Mouse (Mus musculus) MEL (cell line): ENCODE results near the gene Csnk2a2. TPM values are rescaled to one million over a fixed set of nuclear protein-coding genes. Genes with fewer than 3 reads are reported as not detected.

Experiments
- DNase-seq: peaks from one replicate; pipeline ENCODE4 v3.0.0; 2011; ENCODE audit warnings: low read depth, low spot score
- H3K27ac ChIP-seq: 2 replicates; pipeline ENCODE4 v1.5.1; 2012; ENCODE audit warnings: low read depth, mild to moderate bottlenecking, control low read depth, low read length, moderate library complexity; ENCODE audit not compliant: control insufficient read depth
- H3K27me3 ChIP-seq, 2 experiments: fragments of 150-350 bp in 1 of 2; sonication (generic) in 1 of 2; 2 replicates each; pipeline ENCODE4 v1.6.1; 2012; ENCODE audit warnings: low read length in 2 of 2, mild to moderate bottlenecking in 2 of 2, improper control_type of control experiment in 1 of 2, moderate library complexity in 1 of 2; ENCODE audit not compliant: insufficient read depth in 2 of 2, control insufficient read depth in 1 of 2
- H3K36me3 ChIP-seq, 2 experiments: 2 replicates each; pipeline ENCODE4 v1.6.1; 2012 to 2014; ENCODE audit warnings: low read length in 2 of 2, improper control_type of control experiment in 1 of 2, inconsistent platforms in 1 of 2, mild to moderate bottlenecking in 1 of 2; ENCODE audit not compliant: insufficient read depth in 2 of 2, control insufficient read depth in 1 of 2
- H3K4me1 ChIP-seq, 2 experiments: fragments of 150-350 bp in 1 of 2; sonication (generic) in 1 of 2; 2 replicates each; pipeline ENCODE4 v1.6.1; 2012; ENCODE audit warnings: low read length in 2 of 2, improper control_type of control experiment in 1 of 2, mild to moderate bottlenecking in 1 of 2; ENCODE audit not compliant: insufficient read depth in 2 of 2, control insufficient read depth in 1 of 2
- H3K4me3 ChIP-seq, 2 experiments: fragments of 150-350 bp in 1 of 2; sonication (generic) in 1 of 2; 2 replicates each; pipeline ENCODE4 v1.5.1; 2012; ENCODE audit warnings: low read depth in 2 of 2, low read length in 2 of 2, mild to moderate bottlenecking in 2 of 2, moderate library complexity in 2 of 2, control low read depth in 1 of 2, improper control_type of control experiment in 1 of 2; ENCODE audit not compliant: control insufficient read depth in 1 of 2, insufficient read depth in 1 of 2
- H3K79me2 ChIP-seq: 2 replicates; pipeline ENCODE4 v1.6.1; 2012; ENCODE audit warnings: mild to moderate bottlenecking, low read length, moderate library complexity; ENCODE audit not compliant: control insufficient read depth, poor library complexity, insufficient read depth
- H3K9ac ChIP-seq: 2 replicates; pipeline ENCODE4 v1.6.1; 2012; ENCODE audit warnings: low read depth, mild to moderate bottlenecking, control low read depth, low read length, moderate library complexity; ENCODE audit not compliant: control insufficient read depth, poor library complexity, severe bottlenecking
- H3K9me3 ChIP-seq: fragments of 150-350 bp; sonication (generic); replicated peaks from 2 replicates; pipeline ENCODE4 v1.6.1; 2012; ENCODE audit warnings: mild to moderate bottlenecking, low read length, improper control_type of control experiment, moderate library complexity; ENCODE audit not compliant: insufficient read depth
- BHLHE40 ChIP-seq: IDR thresholded peaks from 2 replicates; pipeline ENCODE4 v1.6.1; 2012; ENCODE audit warnings: low read depth, mild to moderate bottlenecking, inconsistent platforms, low read length, improper control_type of control experiment, borderline replicate concordance
- CHD1 ChIP-seq: IDR thresholded peaks from 2 replicates; pipeline ENCODE4 v1.6.1; 2012; ENCODE audit warnings: low read depth, mild to moderate bottlenecking, inconsistent platforms, low read length, improper control_type of control experiment
- CHD2 ChIP-seq: IDR thresholded peaks from 2 replicates; pipeline ENCODE4 v1.6.1; 2011; ENCODE audit warnings: low read length, improper control_type of control experiment
- CTCF ChIP-seq, 3 experiments: IDR thresholded peaks in 2 of 3; conservative IDR thresholded peaks in 1 of 3; 2 replicates each; pipeline ENCODE4 v1.5.1; 2011 to 2012; ENCODE audit warnings: low read length in 3 of 3, low read depth in 2 of 3, mild to moderate bottlenecking in 2 of 3, improper control_type of control experiment in 1 of 3, inconsistent platforms in 1 of 3, mixed read lengths in 1 of 3, moderate library complexity in 1 of 3; ENCODE audit not compliant: control insufficient read depth in 1 of 3, insufficient read depth in 1 of 3, poor library complexity in 1 of 3, severe bottlenecking in 1 of 3
- ELF1 ChIP-seq: IDR thresholded peaks from 2 replicates; pipeline ENCODE4 v1.6.1; 2014; ENCODE audit warnings: low read depth, mild to moderate bottlenecking, inconsistent platforms, low read length, improper control_type of control experiment, moderate library complexity
- ETS1 ChIP-seq: IDR thresholded peaks from 2 replicates; pipeline ENCODE4 v1.6.1; 2012; ENCODE audit warnings: low read depth, mild to moderate bottlenecking, inconsistent platforms, low read length, improper control_type of control experiment, moderate library complexity
- GATA1 ChIP-seq: IDR thresholded peaks from 2 replicates; pipeline ENCODE4 v1.6.1; 2011; ENCODE audit warnings: low read depth, low read length, improper control_type of control experiment
- HCFC1 ChIP-seq: IDR thresholded peaks from 2 replicates; pipeline ENCODE4 v1.6.1; 2012; ENCODE audit warnings: low read depth, mild to moderate bottlenecking, inconsistent platforms, low read length, improper control_type of control experiment, moderate library complexity
- JUND ChIP-seq: IDR thresholded peaks from 2 replicates; pipeline ENCODE4 v1.6.1; 2011; ENCODE audit warnings: low read depth, mild to moderate bottlenecking, improper control_type of control experiment, low read length
- KAT2A ChIP-seq: conservative IDR thresholded peaks from 2 replicates; pipeline ENCODE4 v1.6.1; 2012; ENCODE audit warnings: low read depth, low read length, improper control_type of control experiment, inconsistent platforms
- MAFK ChIP-seq: IDR thresholded peaks from 2 replicates; pipeline ENCODE4 v1.6.1; 2011; ENCODE audit warnings: low read depth, mild to moderate bottlenecking, low read length, improper control_type of control experiment, borderline replicate concordance
- MAX ChIP-seq: IDR thresholded peaks from 2 replicates; pipeline ENCODE4 v1.6.1; 2011; ENCODE audit warnings: low read length, improper control_type of control experiment
- MAZ ChIP-seq: IDR thresholded peaks from 2 replicates; pipeline ENCODE4 v1.6.1; 2012; ENCODE audit warnings: low read depth, mild to moderate bottlenecking, inconsistent platforms, low read length, improper control_type of control experiment
- MEF2A ChIP-seq: IDR thresholded peaks from 2 replicates; pipeline ENCODE4 v1.6.1; 2014; ENCODE audit warnings: low read depth, mild to moderate bottlenecking, inconsistent platforms, low read length, improper control_type of control experiment; ENCODE audit not compliant: poor library complexity, insufficient replicate concordance, severe bottlenecking; ENCODE audit errors: extremely low read depth
- MYB ChIP-seq: IDR thresholded peaks from 2 replicates; pipeline ENCODE4 v1.6.1; 2011; ENCODE audit warnings: mild to moderate bottlenecking, low read depth, low read length, improper control_type of control experiment
- NELFE ChIP-seq: IDR thresholded peaks from 2 replicates; pipeline ENCODE4 v1.6.1; 2011; ENCODE audit warnings: low read depth, low read length, improper control_type of control experiment
- POLR2A ChIP-seq, 2 experiments: IDR thresholded peaks; 2 replicates each; pipeline ENCODE4 v1.6.1; 2011 to 2012; ENCODE audit warnings: low read length in 2 of 2, mild to moderate bottlenecking in 2 of 2, control low read depth in 1 of 2, improper control_type of control experiment in 1 of 2, low read depth in 1 of 2, moderate library complexity in 1 of 2; ENCODE audit not compliant: control insufficient read depth in 1 of 2, insufficient read depth in 1 of 2, poor library complexity in 1 of 2
- POLR2AphosphoS2 ChIP-seq: IDR thresholded peaks from 2 replicates; pipeline ENCODE4 v1.6.1; 2011; ENCODE audit warnings: low read length, improper control_type of control experiment
- SMC3 ChIP-seq: IDR thresholded peaks from 2 replicates; pipeline ENCODE4 v1.6.1; 2011; ENCODE audit warnings: low read depth, low read length, improper control_type of control experiment
- TCF12 ChIP-seq: IDR thresholded peaks from 2 replicates; pipeline ENCODE4 v1.6.1; 2014; ENCODE audit warnings: low read depth, mild to moderate bottlenecking, inconsistent platforms, low read length, improper control_type of control experiment, moderate library complexity
- UBTF ChIP-seq: IDR thresholded peaks from 2 replicates; pipeline ENCODE4 v1.6.1; 2012; ENCODE audit warnings: low read depth, mild to moderate bottlenecking, inconsistent platforms, low read length, improper control_type of control experiment, moderate library complexity, borderline replicate concordance; ENCODE audit not compliant: insufficient read depth
- USF1 ChIP-seq: IDR thresholded peaks from 2 replicates; pipeline ENCODE4 v1.6.1; 2014; ENCODE audit warnings: low read depth, mild to moderate bottlenecking, inconsistent platforms, low read length, improper control_type of control experiment, moderate library complexity
- USF2 ChIP-seq, 2 experiments: IDR thresholded peaks; 2 replicates each; pipeline ENCODE4 v1.6.1; 2011 to 2012; ENCODE audit warnings: improper control_type of control experiment in 2 of 2, low read length in 2 of 2, borderline replicate concordance in 1 of 2, inconsistent platforms in 1 of 2, low read depth in 1 of 2, mild to moderate bottlenecking in 1 of 2; ENCODE audit not compliant: insufficient read depth in 1 of 2
- ZC3H11A ChIP-seq: IDR thresholded peaks from 2 replicates; pipeline ENCODE4 v1.6.1; 2012; ENCODE audit warnings: low read depth, mild to moderate bottlenecking, inconsistent platforms, low read length, improper control_type of control experiment
- ZKSCAN1 ChIP-seq: IDR thresholded peaks from 2 replicates; pipeline ENCODE4 v1.6.1; 2012; ENCODE audit warnings: low read depth, mild to moderate bottlenecking, inconsistent platforms, low read length, improper control_type of control experiment, moderate library complexity
- ZNF384 ChIP-seq: IDR thresholded peaks from 2 replicates; pipeline ENCODE4 v1.6.1; 2012; ENCODE audit warnings: low read depth, mild to moderate bottlenecking, inconsistent platforms, low read length, improper control_type of control experiment
- polyA plus RNA-seq, 2 experiments: library from polyadenylated mRNA; stranded (reverse) in 1 of 2; unstranded in 1 of 2; fragments of >175 nt in 1 of 2; fragments of >200 nt in 1 of 2; gene quantifications; 2 replicates each; pipeline versions ENCODE4 v1.2.1 to v1.2.4; 2012; ENCODE audit warnings: low replicate concordance in 2 of 2, low read depth in 1 of 2; ENCODE audit not compliant: insufficient read length in 2 of 2, insufficient read depth in 1 of 2, missing spikeins in 1 of 2
- total RNA-seq: library from RNA; depleted of rRNA; stranded (reverse); fragments of 300-350 nt; gene quantifications from 2 replicates; pipeline ENCODE4 v1.2.3, GENCODE M21; 2012

Gene Csnk2a2
- total and polyA plus RNA-seq, 3 experiments: 44.0 to 121 TPM; not detected in 1

DNA sequence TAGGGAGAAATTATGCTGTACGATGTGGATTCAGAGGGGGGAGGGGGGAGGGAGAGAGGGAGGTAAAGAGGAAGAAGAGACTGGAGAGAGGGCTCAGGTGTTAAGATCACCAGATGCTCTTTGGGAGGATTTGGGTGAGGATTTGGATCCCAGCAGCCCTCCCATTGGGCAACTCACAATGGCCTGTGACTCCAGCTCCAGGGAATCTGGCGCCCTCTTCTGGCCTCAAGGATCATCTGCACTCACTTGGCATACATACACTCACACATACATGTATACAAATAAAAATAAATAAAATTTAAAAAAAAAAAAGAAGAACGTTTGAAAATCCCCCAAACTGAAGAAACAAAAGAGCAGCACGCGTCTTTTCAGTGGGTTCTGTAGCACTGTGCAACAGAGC is 16.4 kb upstream of the Csnk2a2 start (continued):
- TF ChIP-seq ZC3H11A: peak; percentile 16; the same call in 1 of the 2 replicates
- TF ChIP-seq JUND: no peak
- TF ChIP-seq MYB: no peak
- TF ChIP-seq USF1: no peak
- TF ChIP-seq MAX: no peak
- no peak for TF ChIP-seq SMC3

GRCm38 (mm10) chr8:95505606-95506005 is 15.8 kb upstream of the Csnk2a2 start:
- TF ChIP-seq UBTF (no peak), POLR2AphosphoS2 (no peak), NELFE (no peak), MAZ (no peak), CHD2 (no peak), ZNF384 (no peak), MEF2A (no peak), TCF12 (no peak), SMC3 (no peak), POLR2A (IDR thresholded peaks at IDR 0.05; ENCODE audit: control insufficient read depth in 1 of 2, insufficient read depth in 1 of 2, low read depth in 1 of 2, low read length in 2 of 2, poor library complexity in 1 of 2) (no peak), USF2 (IDR thresholded peaks at IDR 0.05; ENCODE audit: borderline replicate concordance in 1 of 2, insufficient read depth in 1 of 2, low read depth in 1 of 2, low read length in 2 of 2) (no peak), ZKSCAN1 (no peak), CTCF (IDR thresholded peaks at IDR 0.05 in 2 of 3, conservative IDR thresholded peaks at IDR 0.05 in 1 of 3; ENCODE audit: control insufficient read depth in 1 of 3, insufficient read depth in 1 of 3, low read depth in 2 of 3, low read length in 3 of 3, poor library complexity in 1 of 3, severe bottlenecking in 1 of 3) (no peak), MAFK (no peak)
- H3K4me1 ChIP-seq: no peaks in the 10 kb centered on the region
- H3K79me2 ChIP-seq: no peaks in the 10 kb centered on the region
- DNase-seq: no peak
- H3K36me3 ChIP-seq: no peaks in the 10 kb centered on the region
- no peak overlapping the region for H3K9ac ChIP-seq
- peaks cover 0 to 4% of the 10 kb centered on the region in 2 experiments; a peak in 3 of 4 replicates for H3K27me3 ChIP-seq
- H3K4me3 ChIP-seq: no peak overlapping the region
- no peaks in the 10 kb centered on the region for H3K9me3 ChIP-seq
- no peak overlapping the region for H3K27ac ChIP-seq

DNA sequence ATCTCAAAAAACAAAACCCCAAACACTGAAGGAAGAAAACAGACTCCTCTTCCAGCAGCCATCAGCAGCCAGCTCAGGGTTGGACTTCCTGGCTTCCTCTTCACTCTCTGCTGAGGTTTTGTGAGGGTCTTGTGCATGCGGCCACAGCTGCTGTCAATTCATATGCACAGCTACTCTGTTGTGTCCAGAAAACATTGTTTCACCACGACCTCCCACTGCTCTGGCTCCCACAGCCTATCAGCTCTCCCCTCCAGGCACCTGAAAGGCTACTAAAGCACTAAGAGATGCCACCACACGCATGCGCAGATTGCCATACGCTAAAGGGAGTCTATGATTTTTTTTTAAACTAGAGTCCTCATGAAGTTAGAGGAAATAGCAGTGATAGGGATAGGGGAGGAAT is 15.0 kb upstream of the Csnk2a2 start:
- Histone ChIP-seq H3K36me3 (no peaks in the 10 kb centered on the region), H3K79me2 (no peaks in the 10 kb centered on the region), H3K27ac (no peak overlapping the region), H3K4me3 (no peak overlapping the region), H3K9ac (no peak overlapping the region), H3K9me3 (no peaks in the 10 kb centered on the region), H3K27me3 (peaks cover 0 to 4% of the 10 kb centered on the region in 2 experiments; a peak in 2 of 4 replicates), H3K4me1 (no peaks in the 10 kb centered on the region)
- no peak for DNase-seq
- TF ChIP-seq GATA1: no peak
- no peak for TF ChIP-seq POLR2AphosphoS2
- TF ChIP-seq MAFK: no peak
- TF ChIP-seq MAZ: no peak
- TF ChIP-seq ETS1: no peak
- TF ChIP-seq HCFC1: no peak
- no peak for TF ChIP-seq KAT2A
- no peak for TF ChIP-seq SMC3
- no peak for TF ChIP-seq ELF1
- TF ChIP-seq BHLHE40: no peak
- no peak for TF ChIP-seq MYB
- no peak for TF ChIP-seq CTCF (IDR thresholded peaks at IDR 0.05 in 2 of 3, conservative IDR thresholded peaks at IDR 0.05 in 1 of 3; ENCODE audit: control insufficient read depth in 1 of 3, insufficient read depth in 1 of 3, low read depth in 2 of 3, low read length in 3 of 3, poor library complexity in 1 of 3, severe bottlenecking in 1 of 3)
- no peak for TF ChIP-seq CHD1
- no peak for TF ChIP-seq ZKSCAN1
- no peak for TF ChIP-seq ZNF384
- no peak for TF ChIP-seq ZC3H11A
